Mouse (Mus musculus) E14TG2a.4 (cell line): ENCODE measurements around the gene Abcf1.

Experiments
- CTCF ChIP-seq: conservative IDR thresholded peaks from 2 replicates; pipeline ENCODE4 v1.5.1; 2014; ENCODE audit warnings: low read length
- NANOG ChIP-seq: IDR thresholded peaks from 2 replicates; pipeline ENCODE4 v1.6.1; 2014; ENCODE audit warnings: borderline replicate concordance, low read length, mixed read lengths
- POU5F1 ChIP-seq: IDR thresholded peaks from 2 replicates; pipeline ENCODE4 v1.6.1; 2014; ENCODE audit warnings: low read length, borderline replicate concordance

- TF ChIP-seq CTCF (no peak), NANOG (no peak), POU5F1 (no peak)
Measured at GRCm38 (mm10) chr17:35981776-35982175, 12.2 kb upstream of the Abcf1 start.
